Mouse (Mus musculus): Measurements from ENCODE around the gene Rgs10. TPM values are rescaled to one million over a fixed set of nuclear protein-coding genes. Genes with fewer than 3 reads are reported as not detected.

Gene Rgs10
- total and polyA plus RNA-seq, 3 experiments: 42.3 to 44.7 TPM; not detected in 1

DNA sequence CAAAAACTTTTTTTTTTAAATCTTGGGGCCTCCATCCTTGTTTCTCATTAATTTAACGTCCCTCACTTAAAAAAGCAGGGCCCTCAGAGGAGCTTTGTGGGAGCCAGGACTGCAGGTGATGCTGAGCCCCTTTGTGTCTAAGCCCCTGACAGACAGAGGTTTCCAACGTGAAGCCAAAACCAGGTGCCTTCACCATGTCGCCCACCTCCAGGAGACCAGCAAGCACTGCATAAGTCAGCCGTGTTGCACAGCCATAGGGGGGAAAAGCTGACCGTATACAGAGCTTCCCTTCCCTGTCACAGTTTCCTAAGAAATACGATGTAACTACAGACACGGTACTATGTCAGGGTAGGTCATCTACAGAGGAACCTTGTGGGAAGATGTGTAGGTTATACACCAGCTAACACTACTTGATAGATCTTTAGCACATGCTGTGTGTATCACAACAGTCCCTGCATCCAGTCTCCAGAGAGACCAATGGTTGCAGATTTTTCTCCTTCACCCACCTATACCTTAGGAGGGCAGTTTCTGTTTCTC lies 35.3 kb downstream of the Rgs10 start:
- DNase-seq (ENCODE audit: low read depth, low spot score): no peak
- no peak for TF ChIP-seq SIN3A (IDR thresholded peaks at IDR 0.05; ENCODE audit: low read length)
- TF ChIP-seq ZNF384 (IDR thresholded peaks at IDR 0.05; ENCODE audit: low read depth, low read length): no peak
- TF ChIP-seq POLR2AphosphoS2 (IDR thresholded peaks at IDR 0.05; ENCODE audit: low read length): no peak
- no peak for TF ChIP-seq E2F4 (IDR thresholded peaks at IDR 0.05; ENCODE audit: borderline replicate concordance, low read depth, low read length)
- no peak for TF ChIP-seq MAX (IDR thresholded peaks at IDR 0.05; ENCODE audit: low read length)
- no peak for TF ChIP-seq MYB (IDR thresholded peaks at IDR 0.05; ENCODE audit: low read depth, low read length)
- TF ChIP-seq CTCF (IDR thresholded peaks at IDR 0.05 in 2 of 3, conservative IDR thresholded peaks at IDR 0.05 in 1 of 3; ENCODE audit: control insufficient read depth in 1 of 3, insufficient read depth in 1 of 3, low read depth in 2 of 3, low read length in 3 of 3, poor library complexity in 1 of 3, severe bottlenecking in 1 of 3): no peak
- no peak for TF ChIP-seq ZKSCAN1 (IDR thresholded peaks at IDR 0.05; ENCODE audit: low read depth, low read length)
- TF ChIP-seq RCOR1 (IDR thresholded peaks at IDR 0.05; ENCODE audit: low read depth, low read length): no peak
- no peak for TF ChIP-seq BHLHE40 (IDR thresholded peaks at IDR 0.05; ENCODE audit: borderline replicate concordance, low read depth, low read length)
- TF ChIP-seq ELF1 (IDR thresholded peaks at IDR 0.05; ENCODE audit: low read depth, low read length): no peak
- TF ChIP-seq NELFE (IDR thresholded peaks at IDR 0.05; ENCODE audit: low read depth, low read length): no peak
- TF ChIP-seq USF1 (IDR thresholded peaks at IDR 0.05; ENCODE audit: low read depth, low read length): no peak
- TF ChIP-seq CHD1 (IDR thresholded peaks at IDR 0.05; ENCODE audit: low read depth, low read length): no peak
- TF ChIP-seq POLR2A (IDR thresholded peaks at IDR 0.05; ENCODE audit: control insufficient read depth in 1 of 2, insufficient read depth in 1 of 2, low read depth in 1 of 2, low read length in 2 of 2, poor library complexity in 1 of 2): no peak
- TF ChIP-seq CHD2 (IDR thresholded peaks at IDR 0.05; ENCODE audit: low read length): no peak
- TF ChIP-seq GATA1 (IDR thresholded peaks at IDR 0.05; ENCODE audit: low read depth, low read length): no peak
- no peak overlapping the region for H3K4me3 ChIP-seq (ENCODE audit: control insufficient read depth in 1 of 2, insufficient read depth in 1 of 2, low read depth in 2 of 2, low read length in 2 of 2)
- peaks cover 0 to 5% of the 10 kb centered on the region in 2 experiments; a peak in 2 of 4 replicates for H3K36me3 ChIP-seq (ENCODE audit: control insufficient read depth in 1 of 2, insufficient read depth in 2 of 2, low read length in 2 of 2)
- H3K79me2 ChIP-seq (ENCODE audit: control insufficient read depth, insufficient read depth, low read length, poor library complexity): no peaks in the 10 kb centered on the region
- peaks cover 0 to 14% of the 10 kb centered on the region in 2 experiments; a peak in 2 of 4 replicates for H3K4me1 ChIP-seq (ENCODE audit: control insufficient read depth in 1 of 2, insufficient read depth in 2 of 2, low read length in 2 of 2)
- no peak overlapping the region for H3K27ac ChIP-seq (ENCODE audit: control insufficient read depth, low read depth, low read length)
- no peaks in the 10 kb centered on the region for H3K27me3 ChIP-seq (ENCODE audit: control insufficient read depth in 1 of 2, insufficient read depth in 2 of 2, low read length in 2 of 2)
- no peak overlapping the region for H3K9ac ChIP-seq (ENCODE audit: control insufficient read depth, low read depth, low read length, poor library complexity, severe bottlenecking)
- no peaks in the 10 kb centered on the region for H3K9me3 ChIP-seq (replicated peaks; ENCODE audit: insufficient read depth, low read length)

GRCm38 (mm10) chr7:128382527-128382860 lies 36.1 kb downstream of the Rgs10 start:
- peaks cover 0 to 14% of the 10 kb centered on the region in 2 experiments; a peak in 2 of 4 replicates for H3K4me1 ChIP-seq (ENCODE audit: control insufficient read depth in 1 of 2, insufficient read depth in 2 of 2, low read length in 2 of 2)
- H3K36me3 ChIP-seq (ENCODE audit: control insufficient read depth in 1 of 2, insufficient read depth in 2 of 2, low read length in 2 of 2): peaks cover 0 to 5% of the 10 kb centered on the region in 2 experiments; a peak in 2 of 4 replicates
- DNase-seq (ENCODE audit: low read depth, low spot score): no peak
- TF ChIP-seq TCF12 (IDR thresholded peaks at IDR 0.05; ENCODE audit: low read depth, low read length): no peak
- no peak for TF ChIP-seq ZNF384 (IDR thresholded peaks at IDR 0.05; ENCODE audit: low read depth, low read length)
- no peak for TF ChIP-seq ZKSCAN1 (IDR thresholded peaks at IDR 0.05; ENCODE audit: low read depth, low read length)
- no peak for TF ChIP-seq MAZ (IDR thresholded peaks at IDR 0.05; ENCODE audit: low read depth, low read length)
- TF ChIP-seq EP300 (IDR thresholded peaks at IDR 0.05; ENCODE audit: low read depth in 1 of 2, low read length in 2 of 2): no peak
- no peak for TF ChIP-seq NELFE (IDR thresholded peaks at IDR 0.05; ENCODE audit: low read depth, low read length)
- TF ChIP-seq MXI1 (IDR thresholded peaks at IDR 0.05; ENCODE audit: low read depth, low read length): no peak
- no peak for TF ChIP-seq SIN3A (IDR thresholded peaks at IDR 0.05; ENCODE audit: low read length)
- no peak for TF ChIP-seq ELF1 (IDR thresholded peaks at IDR 0.05; ENCODE audit: low read depth, low read length)
- no peak for TF ChIP-seq KAT2A (conservative IDR thresholded peaks at IDR 0.05; ENCODE audit: low read depth, low read length)
- TF ChIP-seq POLR2AphosphoS5 (IDR thresholded peaks at IDR 0.05; ENCODE audit: borderline replicate concordance, low read depth, low read length): no peak
- TF ChIP-seq ETS1 (IDR thresholded peaks at IDR 0.05; ENCODE audit: low read depth, low read length): no peak
- TF ChIP-seq USF1 (IDR thresholded peaks at IDR 0.05; ENCODE audit: low read depth, low read length): no peak
- TF ChIP-seq MYB (IDR thresholded peaks at IDR 0.05; ENCODE audit: low read depth, low read length): no peak
- no peak for TF ChIP-seq MEF2A (IDR thresholded peaks at IDR 0.05; ENCODE audit: extremely low read depth, insufficient replicate concordance, low read depth, low read length, poor library complexity, severe bottlenecking)
- TF ChIP-seq TAL1 (IDR thresholded peaks at IDR 0.05; ENCODE audit: low read length): no peak
- no peak overlapping the region for H3K4me3 ChIP-seq (ENCODE audit: control insufficient read depth in 1 of 2, insufficient read depth in 1 of 2, low read depth in 2 of 2, low read length in 2 of 2)
- no peaks in the 10 kb centered on the region for H3K79me2 ChIP-seq (ENCODE audit: control insufficient read depth, insufficient read depth, low read length, poor library complexity)
- H3K9me3 ChIP-seq (replicated peaks; ENCODE audit: insufficient read depth, low read length): no peaks in the 10 kb centered on the region
- no peaks in the 10 kb centered on the region for H3K27me3 ChIP-seq (ENCODE audit: control insufficient read depth in 1 of 2, insufficient read depth in 2 of 2, low read length in 2 of 2)
- H3K9ac ChIP-seq (ENCODE audit: control insufficient read depth, low read depth, low read length, poor library complexity, severe bottlenecking): no peak overlapping the region
- H3K27ac ChIP-seq (ENCODE audit: control insufficient read depth, low read depth, low read length): no peak overlapping the region

Measured in MEL (cell line).